Mouse (Mus musculus): Measurements from ENCODE around the gene Gm20388. TPM values are rescaled to one million over a fixed set of nuclear protein-coding genes. Genes with fewer than 3 reads are reported as not detected.

Gm20388 gene
- polyA plus RNA-seq, 1 experiment from 2014 or later = not detected

- Histone ChIP-seq H3K4me3 (peak overlapping the region; percentile 60), H3K36me3 (no peaks in the 10 kb centered on the region), H3K27me3 (peaks cover 28% of the 10 kb centered on the region; the same call in 1 of the 2 replicates), H3K27ac (replicated peaks) (no peak overlapping the region), H3K9ac (replicated peaks) (peak overlapping the region; percentile 64), H3K4me2 (replicated peaks) (peak overlapping the region; percentile 97), H3K4me1 (peaks cover 16% of the 10 kb centered on the region), H3K9me3 (no peaks in the 10 kb centered on the region)
- under 1% methylated on average over 29 of the region's 42 CpGs for WGBS
- peak; percentile 49 for ATAC-seq (replicated peaks)
Observed at GRCm38 (mm10) chr8:120634329-120634839, 723.7 kb downstream of the Gm20388 start.

- H3K27ac ChIP-seq (replicated peaks) = no peak overlapping the region
- no peaks in the 10 kb centered on the region for H3K36me3 ChIP-seq
- no peak overlapping the region for H3K4me2 ChIP-seq (replicated peaks)
- no peaks in the 10 kb centered on the region for H3K27me3 ChIP-seq
- 22% methylated on average over 8 of the region's 8 CpGs for WGBS
- no peak for ATAC-seq (replicated peaks)
- H3K4me3 ChIP-seq = no peak overlapping the region
- H3K9me3 ChIP-seq = no peaks in the 10 kb centered on the region
- H3K9ac ChIP-seq (replicated peaks) = no peak overlapping the region
- peaks cover 11% of the 10 kb centered on the region; the same call in 1 of the 2 replicates for H3K4me1 ChIP-seq
Observed at GRCm38 (mm10) chr8:120641245-120641644, 730.6 kb downstream of the Gm20388 start.

DNA sequence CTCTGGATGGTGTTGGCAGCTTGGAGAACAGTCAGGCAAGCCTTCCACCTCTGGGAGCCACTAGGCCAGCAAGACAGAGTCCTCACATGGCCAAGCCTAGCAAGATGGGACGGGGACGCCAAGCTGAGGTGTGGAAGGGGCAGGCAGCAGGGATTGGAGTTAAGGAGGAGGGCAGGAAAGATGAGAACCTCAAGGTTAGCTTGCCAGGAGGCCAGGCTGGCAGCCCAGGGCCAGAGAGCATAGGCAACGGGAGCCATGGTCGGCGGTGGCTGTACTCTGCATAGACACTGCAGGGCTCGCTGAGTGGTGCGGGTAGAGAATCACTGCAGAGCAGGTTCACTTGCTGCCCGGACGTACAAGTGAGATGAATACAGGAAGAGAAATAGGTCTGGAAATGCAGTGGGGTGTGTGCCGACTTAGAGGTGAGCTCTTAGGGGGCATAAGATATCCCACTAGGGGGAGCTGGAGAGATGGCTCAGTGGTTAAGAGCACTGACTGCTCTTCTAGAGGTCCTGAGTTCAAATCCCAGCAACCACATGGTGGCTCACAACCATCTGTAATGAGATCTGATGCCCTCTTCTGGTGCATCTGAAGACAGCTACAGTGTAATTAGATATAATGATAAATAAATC, 731.5 kb downstream of the Gm20388 start:
- Histone ChIP-seq H3K9ac (replicated peaks) (no peak overlapping the region), H3K4me2 (replicated peaks) (no peak overlapping the region), H3K9me3 (no peaks in the 10 kb centered on the region), H3K4me1 (peaks cover 11% of the 10 kb centered on the region; the same call in 1 of the 2 replicates), H3K36me3 (no peaks in the 10 kb centered on the region), H3K4me3 (no peak overlapping the region), H3K27ac (replicated peaks) (no peak overlapping the region), H3K27me3 (no peaks in the 10 kb centered on the region)
- WGBS = 84% methylated on average over 10 of the region's 10 CpGs
- ATAC-seq (replicated peaks) = no peak

GRCm38 (mm10) chr8:120644663-120645062, 734.0 kb downstream of the Gm20388 start:
- H3K27me3 ChIP-seq = no peaks in the 10 kb centered on the region
- no peak overlapping the region for H3K9ac ChIP-seq (replicated peaks)
- no peaks in the 10 kb centered on the region for H3K36me3 ChIP-seq
- ATAC-seq (replicated peaks) = peak; percentile 69
- H3K9me3 ChIP-seq = no peaks in the 10 kb centered on the region
- H3K4me3 ChIP-seq = no peak overlapping the region
- peaks cover 11% of the 10 kb centered on the region; the same call in 1 of the 2 replicates for H3K4me1 ChIP-seq
- WGBS = 51% methylated on average over 7 of the region's 7 CpGs
- 0 out of 2 replicates have a peak overlapping the region, but pooled peaks have one; percentile 40 for H3K27ac ChIP-seq (replicated peaks)
- no peak overlapping the region for H3K4me2 ChIP-seq (replicated peaks)

- Histone ChIP-seq H3K4me2 (replicated peaks) (no peak within 1 kb of the TSS), H3K4me1 (peaks cover 11% of the 10 kb centered on the region; the same call in 1 of the 2 replicates), H3K27ac (replicated peaks) (no peak within 1 kb of the TSS), H3K27me3 (no peaks in the 10 kb centered on the region), H3K9me3 (no peaks in the 10 kb centered on the region), H3K4me3 (no peak within 1 kb of the TSS), H3K36me3 (no peaks in the 10 kb centered on the region), H3K9ac (replicated peaks) (no peak within 1 kb of the TSS)
- ATAC-seq (replicated peaks) = no peak
- 31% methylated on average over 7 of the region's 7 CpGs for WGBS
Observed at GRCm38 (mm10) chr8:120647532-120647931, 736.9 kb downstream of the Gm20388 start, which contains the start of gene 1190005I06Rik. TSS of gene 1190005I06Rik (minus strand) at chr8:120647632.

GRCm38 (mm10) chr8:120656322-120657052, 745.8 kb downstream of the Gm20388 start:
- H3K4me2 ChIP-seq (replicated peaks) = no peak overlapping the region
- H3K4me3 ChIP-seq = no peak overlapping the region
- 86% methylated on average over 7 of the region's 7 CpGs for WGBS
- no peaks in the 10 kb centered on the region for H3K4me1 ChIP-seq
- H3K9ac ChIP-seq (replicated peaks) = no peak overlapping the region
- H3K9me3 ChIP-seq = no peaks in the 10 kb centered on the region
- ATAC-seq (replicated peaks) = no peak
- peaks cover 36% of the 10 kb centered on the region for H3K36me3 ChIP-seq
- H3K27ac ChIP-seq (replicated peaks) = no peak overlapping the region
- no peaks in the 10 kb centered on the region for H3K27me3 ChIP-seq

DNA sequence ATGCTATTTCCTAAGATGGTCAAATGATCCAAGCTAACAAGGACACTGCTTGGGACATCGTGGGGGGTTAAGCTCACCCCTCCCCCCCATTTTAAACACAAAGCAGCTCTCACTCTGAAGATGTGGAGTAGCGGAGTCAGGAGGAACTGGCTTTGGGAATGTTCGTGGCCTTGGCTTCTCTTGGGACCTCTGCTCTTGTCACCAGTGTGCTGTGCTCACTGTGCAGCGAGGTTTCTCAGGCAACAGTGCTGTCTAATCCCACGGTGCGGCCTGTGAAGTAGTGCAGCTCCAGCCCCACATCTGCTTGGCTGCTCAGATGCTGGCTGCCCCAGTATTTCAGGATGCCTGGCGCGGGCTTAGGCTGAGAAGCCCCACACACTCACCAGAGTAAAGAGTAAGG, 746.8 kb downstream of the Gm20388 start:
- WGBS = 90% methylated on average over 8 of the region's 8 CpGs
- Histone ChIP-seq H3K27ac (replicated peaks) (no peak overlapping the region), H3K9me3 (no peaks in the 10 kb centered on the region), H3K4me2 (replicated peaks) (no peak overlapping the region), H3K9ac (replicated peaks) (no peak overlapping the region), H3K27me3 (no peaks in the 10 kb centered on the region), H3K4me1 (no peaks in the 10 kb centered on the region), H3K4me3 (no peak overlapping the region), H3K36me3 (peaks cover 36% of the 10 kb centered on the region)
- no peak for ATAC-seq (replicated peaks)

GRCm38 (mm10) chr8:120664566-120664965, 753.9 kb downstream of the Gm20388 start:
- H3K27me3 ChIP-seq = no peaks in the 10 kb centered on the region
- no peak overlapping the region for H3K4me2 ChIP-seq (replicated peaks)
- H3K9ac ChIP-seq (replicated peaks) = no peak overlapping the region
- ATAC-seq (replicated peaks) = no peak
- H3K4me1 ChIP-seq = peaks cover 42% of the 10 kb centered on the region
- H3K36me3 ChIP-seq = no peaks in the 10 kb centered on the region
- no peak overlapping the region for H3K27ac ChIP-seq (replicated peaks)
- H3K4me3 ChIP-seq = no peak overlapping the region
- H3K9me3 ChIP-seq = no peaks in the 10 kb centered on the region
- 72% methylated on average over 6 of the region's 6 CpGs for WGBS

- no peak for ATAC-seq (replicated peaks)
- WGBS = 76% methylated on average over 3 of the region's 3 CpGs
Observed at GRCm38 (mm10) chr8:120665726-120666455, 755.2 kb downstream of the Gm20388 start.

GRCm38 (mm10) chr8:120666807-120667470, 756.3 kb downstream of the Gm20388 start:
- no peaks in the 10 kb centered on the region for H3K9me3 ChIP-seq
- under 1% methylated on average over 17 of the region's 17 CpGs for WGBS
- peak overlapping the region; percentile 97 for H3K4me3 ChIP-seq
- peaks cover 47% of the 10 kb centered on the region for H3K4me1 ChIP-seq
- H3K27ac ChIP-seq (replicated peaks) = peak overlapping the region; percentile 28; the same call in 1 of the 2 replicates
- no peaks in the 10 kb centered on the region for H3K27me3 ChIP-seq
- no peak for ATAC-seq (replicated peaks)
- H3K36me3 ChIP-seq = peaks cover 19% of the 10 kb centered on the region
- H3K9ac ChIP-seq (replicated peaks) = peak overlapping the region; percentile 87
- peak overlapping the region; percentile 93 for H3K4me2 ChIP-seq (replicated peaks)

More at GRCm38 (mm10) chr8:120665726-120666455, 755.2 kb downstream of the Gm20388 start:
- Histone ChIP-seq H3K9ac (replicated peaks) (0 out of 2 replicates have a peak overlapping the region, but pooled peaks have one; percentile 13), H3K27me3 (no peaks in the 10 kb centered on the region), H3K4me3 (peak overlapping the region; percentile 97), H3K9me3 (no peaks in the 10 kb centered on the region), H3K27ac (replicated peaks) (no peak overlapping the region), H3K4me1 (peaks cover 47% of the 10 kb centered on the region), H3K4me2 (replicated peaks) (peak overlapping the region; percentile 93), H3K36me3 (peaks cover 11% of the 10 kb centered on the region)

DNA sequence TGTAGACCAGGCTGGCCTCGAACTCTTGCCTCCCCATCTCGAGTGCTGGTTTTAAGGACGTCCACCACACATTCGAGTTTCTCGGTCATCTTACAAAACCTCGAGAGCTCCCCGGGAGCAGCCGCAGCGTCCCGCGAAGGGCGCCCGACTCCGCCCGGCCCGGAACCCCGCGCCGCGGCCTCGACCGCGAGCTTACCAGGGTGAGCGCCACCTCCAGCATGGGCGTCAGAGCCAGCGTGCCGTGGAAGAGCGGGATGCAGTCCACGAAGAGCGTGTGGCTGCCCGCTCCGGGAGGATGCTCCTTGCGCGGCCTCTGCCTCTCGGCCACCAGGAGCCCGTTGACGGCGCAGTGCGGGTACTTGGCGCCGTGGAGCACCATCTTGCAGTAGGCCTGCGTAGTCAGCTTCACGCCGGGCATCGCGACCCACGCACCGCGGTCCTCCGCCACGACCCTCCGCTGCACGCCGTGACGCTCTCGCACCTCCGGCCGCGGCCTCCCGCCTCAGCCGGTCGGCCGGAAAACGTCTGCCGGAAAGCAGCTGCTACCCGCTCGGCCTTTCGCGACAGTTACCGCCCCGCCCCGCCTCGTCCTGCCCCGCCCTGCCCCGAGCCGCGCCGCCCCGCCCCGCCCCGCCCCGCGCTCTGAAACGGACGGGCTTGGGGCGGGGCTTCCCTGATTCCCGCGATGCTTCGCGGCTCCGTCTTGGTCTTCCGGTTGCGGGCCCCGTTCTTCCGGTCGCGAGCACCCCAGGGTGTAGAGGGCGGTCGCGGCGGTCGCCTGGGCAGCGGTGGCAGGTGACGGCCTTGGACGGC, 757.1 kb downstream of the Gm20388 start, which contains the start of the genes Gm27021 and Cox4i1:
Gm27021 (minus strand) TSS at position 519 of the 813 bp plus-strand sequence.
Cox4i1 (plus strand) TSS at position 662 of the 813 bp plus-strand sequence.
- peak within 1 kb of the TSS; percentile 87 for H3K9ac ChIP-seq (replicated peaks)
- under 1% methylated on average over 102 of the region's 105 CpGs for WGBS
- peak within 1 kb of the TSS; percentile 93 for H3K4me2 ChIP-seq (replicated peaks)
- peak within 1 kb of the TSS; percentile 97 for H3K4me3 ChIP-seq
- no peaks in the 10 kb centered on the region for H3K9me3 ChIP-seq
- H3K4me1 ChIP-seq = peaks cover 47% of the 10 kb centered on the region
- H3K36me3 ChIP-seq = peaks cover 27% of the 10 kb centered on the region
- H3K27me3 ChIP-seq = no peaks in the 10 kb centered on the region
- ATAC-seq (replicated peaks) = peak; percentile 94
- H3K27ac ChIP-seq (replicated peaks) = peak within 1 kb of the TSS; percentile 82

Measured in forebrain, embryonic 15.5 days (tissue).